Mouse (Mus musculus) liver, embryonic 14.5 days (tissue): ENCODE data around the gene Gstt4.

Source experiments
- CTCF ChIP-seq: IDR thresholded peaks from 2 replicates; pipeline ENCODE4 v1.5.1; 2016; ENCODE audit warnings: antibody characterized with exemption, low read depth, control low read depth
- EP300 ChIP-seq: IDR thresholded peaks from 2 replicates; pipeline ENCODE4 v1.6.1; 2016; ENCODE audit warnings: antibody characterized with exemption, low read depth

GRCm38 (mm10) chr10:75828500-75828931 is 6.2 kb upstream of the Gstt4 start:
- no peak for TF ChIP-seq EP300
- TF ChIP-seq CTCF: no peak
